ENCODE assay signal across 10 mouse cellular contexts in the genomic region with DNA sequence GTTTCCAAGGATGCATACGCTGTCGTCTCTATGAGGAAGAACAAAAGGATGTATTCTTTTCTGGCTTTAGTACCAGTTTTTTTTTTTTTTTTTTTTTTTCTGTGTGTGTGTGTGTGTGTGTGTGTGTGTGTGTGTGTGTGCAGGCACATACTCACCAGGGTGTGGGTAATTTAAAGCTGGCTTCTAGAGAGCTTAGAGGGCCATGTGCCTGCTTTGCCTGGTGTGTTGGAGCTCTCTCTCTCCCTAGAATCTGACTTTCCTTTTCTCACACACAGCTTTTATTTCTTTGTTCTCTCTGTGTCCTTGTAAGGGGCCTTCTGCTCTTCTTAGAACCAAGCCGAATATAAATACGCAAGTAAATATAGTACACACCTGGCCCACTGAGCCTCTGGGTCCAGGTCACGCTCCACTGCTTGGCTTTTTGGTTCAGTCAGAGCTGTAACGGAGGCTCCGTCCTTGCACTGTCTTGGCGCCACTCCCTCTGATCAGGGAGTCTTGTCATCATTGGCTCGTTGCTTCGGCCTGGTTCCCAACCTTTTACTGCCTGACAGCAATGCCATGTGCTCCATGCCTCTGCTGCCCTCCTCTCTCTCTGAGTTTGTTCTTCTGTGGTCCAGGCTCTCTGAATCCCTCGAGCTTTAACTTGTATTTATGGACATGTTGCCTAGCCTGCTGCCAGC.
A peak's percentile ranks its signal among the peaks of the same experiment; 100 is the strongest.
DNase-seq lines count a peak whose midpoint lies in the region; ATAC-seq and TF ChIP-seq lines count a peak whose summit lies in the region.
"Had no signal": no experiment of that assay in that cellular context is flagged by ENCODE, and none has a peak within 500 bp of the region (broad histone marks: within the 10 kb centered on the region; RNA-seq: fewer than 3 reads in every experiment).

No protein-coding gene starts in this region.

- DNase-seq in gastrocnemius, adult 18-20 months (ENCODE audit: low spot score): peak; percentile 70
- DNase-seq in gastrocnemius, postnatal 4 days (ENCODE audit: low spot score in 2 of 2): no peak
- DNase-seq in adrenal gland, adult 8-10 months: peak; percentile 11
- peak; percentile 94 to 95 for DNase-seq in cerebellum, postnatal 10 days
- peak; percentile 62 for DNase-seq in hindbrain, postnatal 0 days (ENCODE audit: low spot score)
- DNase-seq in frontal cortex, postnatal 36 days (ENCODE audit: low spot score in 2 of 2): no peak
- no peak for DNase-seq in yolk sac, embryonic 10.5 days (ENCODE audit: low spot score)
- DNase-seq: lung, postnatal 36 days had no signal

- no peak overlapping the region for H3K9ac ChIP-seq in hindbrain, postnatal 0 days (replicated peaks; ENCODE audit: low read length)
- H3K9ac ChIP-seq: limb, embryonic 12.5 days had no signal

- no peak overlapping the region; the same call in 1 of the 2 replicates for H3K27ac ChIP-seq in hindbrain, postnatal 0 days
- H3K27ac ChIP-seq: limb, embryonic 12.5 days had no signal

- H3K4me1 ChIP-seq in hindbrain, postnatal 0 days (ENCODE audit: insufficient read depth, low read length): peaks cover 4% of the 10 kb centered on the region; the same call in 1 of the 2 replicates
- H3K4me1 ChIP-seq: limb, embryonic 12.5 days had no signal

- H3K36me3 ChIP-seq in hindbrain, postnatal 0 days (ENCODE audit: insufficient read depth, low read length): no peaks in the 10 kb centered on the region
- H3K36me3 ChIP-seq: limb, embryonic 12.5 days had no signal

- no peak overlapping the region for H3K4me3 ChIP-seq in hindbrain, postnatal 0 days (ENCODE audit: low read length)
- H3K4me3 ChIP-seq: limb, embryonic 12.5 days had no signal

- H3K27me3 ChIP-seq in hindbrain, postnatal 0 days (ENCODE audit: insufficient read depth, low read length): no peaks in the 10 kb centered on the region
- H3K27me3 ChIP-seq: limb, embryonic 12.5 days had no signal

- no peak overlapping the region for H3K4me2 ChIP-seq in hindbrain, postnatal 0 days (ENCODE audit: low read depth, low read length)
- H3K4me2 ChIP-seq: limb, embryonic 12.5 days had no signal

- TF ChIP-seq CTCF in hindbrain, postnatal 0 days (IDR thresholded peaks at IDR 0.05; ENCODE audit: low read depth): no peak

- 49% methylated on average over 11 of the region's 11 CpGs for WGBS in hindbrain, postnatal 0 days

- H3K9me3 ChIP-seq in hindbrain, postnatal 0 days (ENCODE audit: low read length): no peaks in the 10 kb centered on the region
- H3K9me3 ChIP-seq: limb, embryonic 12.5 days had no signal

- peak; percentile 71 for ATAC-seq in hindbrain, postnatal 0 days
- ATAC-seq in megakaryocyte, adult 5-6 weeks (ENCODE audit: poor library complexity, severe bottlenecking): no peak

Comparison
In these comparisons a context has a peak if more than half of its experiments do, and no peak if none do; other contexts are left out.
1. DNase-seq: peak in gastrocnemius, adult 18-20 months (single experiment), adrenal gland, adult 8-10 months (single experiment), cerebellum, postnatal 10 days (2 of 2) and hindbrain, postnatal 0 days (single experiment); none in gastrocnemius, postnatal 4 days (0 of 2), frontal cortex, postnatal 36 days (0 of 2) and yolk sac, embryonic 10.5 days (single experiment).